ENCODE assay signal across 8 mouse cellular contexts in genomic region chr14:99931879-99932278, GRCm38 (mm10).
DNase-seq lines count a peak whose midpoint lies in the region; ATAC-seq and TF ChIP-seq lines count a peak whose summit lies in the region.

No protein-coding gene starts in this region.

- DNase-seq in spleen, adult 2 months (ENCODE audit: low read depth in 1 of 2, low spot score in 2 of 2) = peak in 1 of 2 experiments; percentile 12
- DNase-seq in spleen, adult 12 weeks (ENCODE audit: low spot score) = no peak
- peak; percentile 89 to 94 for DNase-seq in cerebellum, postnatal 10 days
- DNase-seq in frontal cortex, postnatal 14 days (ENCODE audit: low spot score in 2 of 2) = peak; percentile 52 to 80
- DNase-seq in left cerebral cortex, postnatal 14 days (ENCODE audit: low spot score in 2 of 2) = peak; percentile 88 to 90
- DNase-seq in testis, postnatal 14 days (ENCODE audit: low spot score) = peak; percentile 6

- no peak overlapping the region for H3K9ac ChIP-seq in intestine, embryonic 15.5 days
- H3K9ac ChIP-seq in midbrain, embryonic 15.5 days = 0 out of 2 replicates have a peak overlapping the region, but pooled peaks have one; percentile 1

- intact Hi-C loops in left cerebral cortex, postnatal 14 days (cut with DNase I) = loop anchor here (5.0 to 10.0 kb wide), 4 partner anchors 355 to 1493 kb away; no protein-coding TSS in a partner anchor

- TF ChIP-seq POLR2A in spleen, adult 2 months (IDR thresholded peaks at IDR 0.05; ENCODE audit: low read depth, low read length) = no peak

- no peak overlapping the region for H3K4me3 ChIP-seq in spleen, adult 2 months (ENCODE audit: extremely low read depth, insufficient read depth, insufficient read length)
- H3K4me3 ChIP-seq in intestine, embryonic 15.5 days (replicated peaks) = no peak overlapping the region
- no peak overlapping the region for H3K4me3 ChIP-seq in midbrain, embryonic 15.5 days

- ATAC-seq in intestine, embryonic 15.5 days = 0 out of 2 replicates have a peak, but pooled peaks have one; percentile 46
- ATAC-seq in midbrain, embryonic 15.5 days (replicated peaks) = peak; percentile 86

- no peaks in the 10 kb centered on the region for H3K4me1 ChIP-seq in spleen, adult 2 months (ENCODE audit: control insufficient read depth, insufficient read depth, insufficient read length)
- no peaks in the 10 kb centered on the region for H3K4me1 ChIP-seq in intestine, embryonic 15.5 days (replicated peaks)
- H3K4me1 ChIP-seq in midbrain, embryonic 15.5 days = no peaks in the 10 kb centered on the region

- H3K27ac ChIP-seq in spleen, adult 2 months (ENCODE audit: insufficient read depth, low read length) = no peak overlapping the region
- no peak overlapping the region for H3K27ac ChIP-seq in intestine, embryonic 15.5 days
- no peak overlapping the region for H3K27ac ChIP-seq in midbrain, embryonic 15.5 days

- no peak overlapping the region for H3K4me2 ChIP-seq in intestine, embryonic 15.5 days (replicated peaks)
- H3K4me2 ChIP-seq in midbrain, embryonic 15.5 days = no peak overlapping the region

- no peaks in the 10 kb centered on the region for H3K9me3 ChIP-seq in intestine, embryonic 15.5 days
- no peaks in the 10 kb centered on the region for H3K9me3 ChIP-seq in midbrain, embryonic 15.5 days

- H3K36me3 ChIP-seq in spleen, adult 2 months (ENCODE audit: control insufficient read depth, insufficient read depth, low read length) = no peaks in the 10 kb centered on the region
- no peaks in the 10 kb centered on the region for H3K36me3 ChIP-seq in intestine, embryonic 15.5 days
- no peaks in the 10 kb centered on the region for H3K36me3 ChIP-seq in midbrain, embryonic 15.5 days (replicated peaks)

- no peaks in the 10 kb centered on the region for H3K27me3 ChIP-seq in spleen, adult 2 months (ENCODE audit: control insufficient read depth, insufficient read depth, low read length)
- H3K27me3 ChIP-seq in intestine, embryonic 15.5 days (replicated peaks) = no peaks in the 10 kb centered on the region
- no peaks in the 10 kb centered on the region for H3K27me3 ChIP-seq in midbrain, embryonic 15.5 days (replicated peaks)

- WGBS in spleen, adult 2 months = 7% methylated on average over 4 of the region's 4 CpGs
- 8% methylated on average over 4 of the region's 4 CpGs for WGBS in intestine, embryonic 15.5 days
- WGBS in midbrain, embryonic 15.5 days = 5% methylated on average over 4 of the region's 4 CpGs

- peak; percentile 51; the same call in 1 of the 2 replicates for TF ChIP-seq CTCF in spleen, adult 2 months (IDR thresholded peaks at IDR 0.05; ENCODE audit: extremely low read depth, insufficient read depth, insufficient read length, insufficient replicate concordance)
